Mouse (Mus musculus) lung, postnatal 4 days (tissue): ENCODE data around the gene Glis3.

Experiments used
- DNase-seq, 2 experiments: peaks; one replicate each; pipeline ENCODE4 v3.0.0; 2021

Glis3 gene

DNA sequence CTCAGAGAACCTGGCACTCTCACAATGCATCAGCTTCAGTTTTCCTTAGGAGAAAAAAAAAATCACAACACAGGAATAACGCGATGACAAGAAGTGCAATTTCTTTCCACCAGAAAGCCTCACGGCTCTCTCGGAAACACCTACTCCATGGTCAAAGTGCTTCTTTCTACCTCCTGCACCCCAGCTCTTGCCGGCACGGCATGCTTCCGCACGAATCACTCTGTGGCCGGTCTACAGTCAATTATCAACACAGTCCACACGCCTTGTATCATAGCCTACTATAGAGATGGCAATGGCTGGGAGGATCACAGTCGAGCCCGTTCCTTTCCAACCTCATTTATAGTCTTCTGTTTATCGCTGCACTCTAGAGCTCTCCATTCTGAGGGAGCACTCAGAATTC, 150.9 kb downstream of the Glis3 start:
- no peak for DNase-seq

DNA sequence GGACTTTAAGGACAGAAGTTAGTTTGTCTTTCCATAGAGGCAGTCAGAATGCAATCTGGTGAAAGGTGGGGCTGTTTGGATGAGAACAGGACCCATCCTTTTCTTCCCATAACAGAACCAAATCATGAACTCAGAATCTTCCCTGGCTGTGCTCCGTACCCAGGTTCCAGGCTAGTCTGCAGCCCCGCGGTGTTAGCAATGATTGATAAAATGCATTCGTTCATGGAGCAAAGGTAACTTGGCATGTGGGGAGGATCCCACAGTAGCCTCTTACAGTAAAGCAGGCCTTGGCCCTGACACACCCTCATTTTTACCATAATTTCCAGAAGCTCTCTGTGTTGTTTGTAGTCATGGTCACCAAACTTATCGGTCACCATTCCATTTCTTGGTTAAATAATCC, 152.4 kb downstream of the Glis3 start:
- DNase-seq = no peak

DNA sequence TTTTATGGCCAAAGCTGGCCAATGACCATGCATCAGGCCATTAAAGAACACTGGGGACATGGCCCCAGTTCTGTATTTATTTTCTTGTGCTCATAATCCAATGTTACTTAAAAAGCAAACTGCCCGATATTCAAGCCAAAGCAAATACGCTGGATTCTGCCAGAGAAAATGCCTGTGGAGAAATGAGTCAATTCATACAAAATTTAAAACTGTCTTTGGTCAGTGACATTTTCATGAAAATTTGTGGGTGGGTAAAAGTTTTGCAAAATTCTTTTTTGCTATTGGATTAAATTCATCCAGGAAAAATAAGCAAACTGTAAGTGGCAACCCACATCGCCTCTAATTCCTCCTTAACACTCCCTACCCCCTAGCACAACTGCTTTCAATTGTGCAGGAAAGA, 154.5 kb downstream of the Glis3 start:
- DNase-seq = no peak

DNA sequence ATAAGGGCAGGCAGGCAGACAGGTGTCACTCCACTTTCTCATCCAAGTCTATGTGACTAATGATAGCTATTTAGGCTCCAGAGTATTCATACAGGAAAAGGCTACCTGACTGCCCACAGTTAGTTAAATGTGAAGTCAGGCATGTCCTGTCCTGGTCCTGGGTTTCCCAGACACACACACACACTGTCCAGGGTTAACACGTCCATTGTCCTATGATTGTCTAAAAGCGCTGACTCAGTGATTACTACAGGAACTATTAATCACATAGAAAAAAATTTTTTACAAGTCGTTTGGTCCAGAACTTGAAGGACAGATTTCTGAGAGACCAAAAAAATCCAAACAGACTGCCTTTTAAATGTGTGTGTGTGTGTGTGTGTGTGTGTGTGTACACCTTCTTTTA, 157.6 kb downstream of the Glis3 start:
- DNase-seq = no peak

DNA sequence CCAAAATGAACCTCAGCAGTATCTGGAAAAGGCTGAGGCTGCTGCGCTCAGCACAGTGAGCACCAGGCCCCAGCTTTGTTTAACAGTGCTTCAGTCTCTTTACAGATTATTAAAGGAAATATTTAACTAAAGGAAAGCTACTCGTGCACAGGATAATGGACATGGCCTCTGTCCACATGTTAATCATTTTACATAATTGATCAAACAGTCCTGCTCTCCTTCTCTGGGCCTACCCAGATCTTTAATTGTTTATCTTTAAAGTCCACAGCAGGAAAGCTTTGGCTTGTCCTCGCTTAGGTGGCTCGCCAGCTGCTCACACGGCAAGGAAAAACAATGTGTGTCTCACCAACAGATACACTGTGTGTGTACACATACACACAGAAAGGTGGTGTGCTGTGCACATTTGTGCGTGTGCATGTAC, 159.1 kb downstream of the Glis3 start:
- no peak for DNase-seq

DNA sequence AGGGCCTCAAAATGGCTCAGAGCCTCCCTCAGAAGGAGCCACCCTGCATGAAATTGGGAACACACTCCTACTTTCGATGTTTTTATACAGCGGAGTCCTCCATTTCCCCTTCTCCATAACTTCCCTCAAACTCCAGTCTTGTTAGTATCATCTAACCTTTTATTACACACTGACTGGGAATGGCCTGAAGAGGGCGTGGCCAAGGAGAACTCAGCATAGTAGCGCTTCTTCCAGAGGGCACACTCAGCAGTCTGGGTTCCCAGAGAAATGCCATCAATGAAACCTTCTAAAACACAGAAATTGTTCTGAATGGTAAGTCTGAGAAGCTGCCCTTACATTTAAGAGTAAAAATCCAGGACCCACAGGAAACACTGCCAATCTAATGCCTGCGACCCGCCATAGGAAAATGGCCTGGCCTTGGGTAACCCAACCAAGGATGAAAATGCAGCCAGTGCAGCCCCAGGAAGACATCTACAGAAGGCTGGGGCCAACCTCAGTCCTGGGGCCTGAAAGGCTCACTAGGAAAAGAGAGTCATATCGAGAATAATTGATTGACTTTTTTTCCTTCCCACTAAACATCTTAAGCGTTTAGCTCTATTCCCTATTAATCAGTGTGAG, 159.6 kb downstream of the Glis3 start:
- DNase-seq = no peak

DNA sequence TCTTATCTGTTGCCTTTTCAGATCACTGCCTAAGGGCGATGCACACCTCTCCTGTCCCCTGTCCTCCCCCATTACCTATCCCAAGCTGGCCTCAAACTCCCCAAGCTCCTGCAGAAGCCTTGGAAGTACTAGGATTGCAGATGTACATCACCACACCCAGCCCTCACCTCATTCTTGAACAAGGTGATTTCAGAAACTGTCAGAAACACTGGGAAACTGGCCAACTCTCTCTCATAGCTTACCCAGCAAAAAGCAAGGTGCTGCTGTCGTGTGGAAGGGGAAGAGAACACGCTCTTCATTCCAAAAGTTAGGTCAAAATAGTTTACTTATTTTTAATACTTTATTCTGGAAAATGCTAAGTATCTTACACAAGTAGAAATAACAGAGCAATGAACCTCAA, 160.6 kb downstream of the Glis3 start:
- DNase-seq = no peak

DNA sequence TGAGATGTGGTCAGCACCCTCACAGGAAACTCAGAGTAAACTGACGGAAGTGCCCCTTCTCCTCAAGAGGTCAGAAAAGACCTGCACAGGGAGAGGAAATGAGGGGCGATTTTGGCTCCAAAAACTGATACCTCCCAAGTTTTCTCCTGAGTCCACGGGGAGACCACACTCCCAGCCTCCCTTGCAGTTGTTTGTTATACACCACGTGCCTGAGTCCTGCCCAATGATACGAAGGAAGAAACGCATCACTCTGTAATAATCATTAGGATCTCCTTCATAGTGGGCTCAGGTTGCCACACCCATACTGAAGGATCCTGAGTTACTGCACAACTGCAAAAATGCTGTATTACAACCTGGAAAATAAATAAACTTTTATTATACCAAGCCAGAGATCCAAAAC, 161.0 kb downstream of the Glis3 start:
- no peak for DNase-seq

DNA sequence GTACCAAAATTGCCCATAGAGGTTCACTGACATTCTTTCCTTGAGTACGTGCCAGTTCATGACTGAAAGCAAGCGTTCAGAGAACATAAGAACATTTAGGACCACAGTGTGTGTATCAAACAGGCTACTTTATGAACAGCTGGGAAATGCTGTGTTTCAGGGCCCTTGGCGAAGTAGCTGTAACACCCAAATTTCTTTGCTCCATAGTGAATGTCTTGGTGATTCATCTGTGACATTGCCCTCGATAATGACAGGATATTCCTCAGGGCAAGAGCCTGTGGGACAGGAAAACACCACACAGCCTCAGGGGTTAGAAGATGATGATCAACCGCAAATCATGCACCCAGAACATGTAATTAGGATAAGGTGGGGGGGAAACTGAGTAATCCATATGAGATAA, 161.6 kb downstream of the Glis3 start:
- DNase-seq = no peak

DNA sequence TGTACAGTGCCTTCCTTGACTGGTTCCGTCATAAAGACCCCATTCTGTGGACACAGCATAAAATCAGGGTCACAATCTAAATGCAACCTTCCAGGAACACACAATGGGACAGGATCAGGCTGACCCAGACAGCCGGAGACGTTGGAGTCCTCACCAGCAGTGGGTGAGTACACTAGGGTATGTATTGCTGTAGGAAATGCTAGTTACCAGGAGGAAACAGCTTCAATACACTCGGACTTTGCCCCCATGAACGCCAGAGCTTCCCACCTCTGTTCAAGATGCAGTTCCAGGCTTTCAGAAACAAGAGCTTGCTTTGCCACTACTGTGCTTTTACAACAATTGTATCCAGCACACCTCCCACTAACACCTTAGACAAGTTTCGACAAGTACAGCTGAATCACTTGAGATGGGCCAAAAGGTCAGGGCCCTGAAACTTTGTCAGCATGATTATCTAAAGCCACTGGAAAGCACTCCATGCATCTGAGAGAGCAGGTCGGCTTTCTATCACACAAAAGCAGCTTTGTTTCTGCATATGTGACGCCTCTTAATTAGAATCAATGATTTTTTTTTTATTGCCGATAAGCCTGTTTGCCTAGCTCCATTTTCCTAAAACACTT, 162.3 kb downstream of the Glis3 start:
- DNase-seq = no peak

DNA sequence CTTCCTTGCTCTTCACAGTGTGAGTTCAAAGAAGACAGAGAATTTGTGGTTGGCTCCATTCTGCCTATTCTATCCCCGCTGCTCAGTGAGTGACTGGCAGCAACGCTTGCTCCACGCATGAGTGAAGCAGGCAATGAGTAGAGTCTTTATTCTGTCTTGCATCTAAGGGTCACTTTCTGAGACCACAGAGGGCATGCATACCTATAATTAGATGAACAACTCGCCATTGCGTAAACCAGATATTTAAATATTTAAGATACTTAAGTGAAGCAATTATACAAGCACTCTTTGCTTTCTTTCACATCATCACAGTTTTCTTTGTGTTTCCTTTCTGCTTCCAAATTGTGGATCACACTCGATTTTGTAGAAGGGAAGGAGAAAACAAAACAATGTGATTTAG, 163.4 kb downstream of the Glis3 start:
- DNase-seq = no peak

DNA sequence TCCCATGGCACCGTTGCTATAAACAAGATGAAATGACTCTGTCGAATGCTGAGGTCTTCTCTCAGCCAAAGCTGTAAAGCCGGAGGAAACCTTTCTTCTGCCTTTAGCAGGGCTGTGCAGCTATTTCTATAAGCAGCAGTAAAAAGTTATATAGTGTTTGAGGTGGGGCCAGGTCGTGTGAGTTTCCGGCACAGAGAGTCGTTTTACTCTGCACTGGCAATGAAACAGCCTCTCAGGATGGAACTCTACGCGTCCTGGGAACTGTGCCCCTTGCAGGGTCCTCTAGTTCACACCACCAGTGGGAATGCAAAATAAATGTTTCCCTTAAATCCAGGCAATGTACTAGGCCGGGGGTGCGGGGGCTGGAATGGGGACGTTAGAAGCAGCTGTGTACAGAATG, 167.4 kb downstream of the Glis3 start:
- DNase-seq = no peak

DNA sequence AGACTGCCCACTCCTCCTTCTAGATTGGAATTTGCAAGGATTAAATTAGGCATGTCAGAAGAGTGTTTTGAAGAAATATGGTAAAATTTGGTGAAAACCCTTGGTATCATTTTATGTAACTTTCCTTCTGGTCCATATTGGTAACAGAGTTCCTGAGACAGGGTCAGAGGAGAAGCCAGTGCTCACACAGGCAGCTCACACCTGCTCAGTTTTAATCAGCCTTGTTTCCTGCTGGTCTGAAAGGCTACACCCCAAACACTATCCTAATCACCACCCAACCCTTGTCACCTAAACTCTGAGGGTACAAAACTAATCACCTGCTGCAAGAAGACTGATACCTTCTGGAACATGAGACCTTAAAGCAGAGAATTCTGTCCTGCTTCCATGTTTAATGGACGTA, 168.0 kb downstream of the Glis3 start:
- no peak for DNase-seq

DNA sequence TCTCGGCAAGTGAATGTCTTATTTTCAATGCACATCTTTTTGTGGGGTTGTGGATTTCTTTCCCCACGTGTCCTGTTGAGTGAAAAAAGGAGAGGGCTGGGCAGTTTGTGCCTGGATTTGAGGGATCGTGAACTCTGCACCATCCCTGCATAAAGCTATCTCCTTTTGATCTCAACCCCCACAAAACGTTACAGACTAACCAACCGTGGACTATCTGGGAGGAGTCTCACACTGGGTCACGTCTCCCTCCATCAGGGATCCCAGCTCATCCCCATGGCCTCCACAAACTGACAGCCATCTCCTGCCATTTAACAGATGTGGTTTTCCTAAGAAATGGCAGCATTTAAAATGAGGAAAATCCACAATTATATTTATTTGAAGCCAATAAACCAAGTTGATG, 174.5 kb downstream of the Glis3 start:
- DNase-seq = no peak

DNA sequence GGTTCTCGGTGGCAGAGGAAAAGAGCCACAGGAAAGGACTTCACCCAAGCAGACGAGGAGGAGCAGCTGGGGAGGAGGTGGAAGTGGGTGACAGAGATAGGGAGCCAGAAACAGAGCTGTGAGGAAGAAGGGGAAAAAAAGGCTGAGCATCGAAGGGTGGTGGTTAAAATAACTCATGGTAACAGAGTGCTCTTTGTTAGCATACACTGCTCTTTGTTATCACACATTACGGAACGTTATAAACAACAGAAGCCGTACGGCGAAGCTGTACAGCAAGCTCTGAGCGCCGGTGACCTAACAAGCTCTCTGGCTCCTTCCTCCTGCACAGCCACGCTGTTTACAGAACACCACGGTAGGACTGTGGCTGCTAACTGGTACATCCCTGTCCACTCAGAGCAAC, 176.9 kb downstream of the Glis3 start:
- no peak for DNase-seq

DNA sequence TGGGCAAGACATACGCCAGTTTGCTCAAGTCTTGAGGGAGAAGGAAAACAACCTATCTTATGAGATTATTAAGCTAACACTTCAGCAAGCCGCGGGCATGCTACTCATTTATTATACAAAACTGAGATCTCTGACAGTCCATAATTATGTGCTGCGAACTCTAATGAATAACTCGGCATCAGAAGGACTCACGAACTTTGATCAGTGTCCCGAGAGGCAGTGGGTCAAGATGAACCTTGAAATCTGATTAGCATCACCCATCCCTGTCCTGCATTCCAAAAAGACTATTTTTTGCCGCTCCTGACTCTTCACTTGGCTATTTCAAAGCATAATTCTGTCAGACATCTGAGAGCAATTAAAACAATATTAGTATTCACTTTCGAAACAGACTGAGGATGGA, 178.9 kb downstream of the Glis3 start:
- no peak for DNase-seq

DNA sequence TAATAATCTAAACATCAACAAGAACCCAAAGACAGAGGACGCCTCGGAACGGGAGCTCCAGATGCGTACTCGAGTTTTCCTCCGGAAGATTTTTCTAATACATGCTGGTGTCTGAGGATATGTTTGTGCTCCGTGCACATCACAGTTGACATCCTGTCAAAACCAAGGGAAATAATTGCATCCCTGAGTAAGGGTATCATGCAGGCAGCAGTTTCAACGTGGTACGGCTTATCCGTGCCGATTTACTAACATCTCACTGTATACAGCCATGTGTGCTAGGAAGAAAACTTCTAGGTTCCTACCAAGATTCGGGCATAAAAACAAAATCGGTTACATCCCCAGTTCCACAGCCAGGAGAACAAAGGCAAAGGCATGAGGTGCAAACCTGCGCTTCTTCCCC, 179.4 kb downstream of the Glis3 start:
- no peak for DNase-seq

DNA sequence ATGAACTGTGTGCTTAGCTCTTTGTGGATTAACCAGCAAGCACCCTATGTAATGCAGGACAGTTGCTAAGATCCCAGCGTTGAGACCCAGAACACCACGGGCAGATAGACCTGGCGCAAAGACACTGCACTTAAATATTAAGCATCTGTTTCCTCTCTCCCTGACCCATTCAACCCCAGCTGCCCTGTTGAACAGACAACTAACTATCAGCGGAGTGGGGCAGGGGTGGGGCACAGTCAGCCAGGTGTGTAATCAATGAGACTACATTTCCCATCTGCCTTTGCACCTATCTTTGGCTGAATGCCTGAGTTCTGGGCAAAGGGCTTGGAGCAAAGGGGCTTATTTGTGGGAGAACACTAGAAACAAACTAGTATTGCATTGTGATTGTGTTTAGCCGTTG, 180.1 kb downstream of the Glis3 start:
- no peak for DNase-seq

DNA sequence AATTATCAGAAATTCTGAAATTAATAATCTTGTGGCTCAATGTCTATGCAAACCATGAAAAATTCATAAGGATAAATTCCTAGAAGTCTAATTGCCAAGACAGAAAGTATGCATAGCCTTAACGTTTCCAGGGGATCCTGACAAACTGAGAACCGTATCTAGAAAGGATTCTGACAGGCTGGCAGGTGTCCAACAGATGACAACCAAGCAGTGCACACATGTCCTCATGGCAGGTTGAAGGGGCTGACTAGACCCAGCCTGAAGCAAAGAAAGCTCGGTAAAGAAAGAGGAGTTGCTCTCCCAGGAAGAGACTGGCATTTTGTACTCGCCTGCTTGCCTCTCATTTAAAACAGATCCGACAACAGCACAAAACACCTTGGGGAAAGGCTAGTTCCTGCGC, 184.0 kb downstream of the Glis3 start:
- no peak for DNase-seq

DNA sequence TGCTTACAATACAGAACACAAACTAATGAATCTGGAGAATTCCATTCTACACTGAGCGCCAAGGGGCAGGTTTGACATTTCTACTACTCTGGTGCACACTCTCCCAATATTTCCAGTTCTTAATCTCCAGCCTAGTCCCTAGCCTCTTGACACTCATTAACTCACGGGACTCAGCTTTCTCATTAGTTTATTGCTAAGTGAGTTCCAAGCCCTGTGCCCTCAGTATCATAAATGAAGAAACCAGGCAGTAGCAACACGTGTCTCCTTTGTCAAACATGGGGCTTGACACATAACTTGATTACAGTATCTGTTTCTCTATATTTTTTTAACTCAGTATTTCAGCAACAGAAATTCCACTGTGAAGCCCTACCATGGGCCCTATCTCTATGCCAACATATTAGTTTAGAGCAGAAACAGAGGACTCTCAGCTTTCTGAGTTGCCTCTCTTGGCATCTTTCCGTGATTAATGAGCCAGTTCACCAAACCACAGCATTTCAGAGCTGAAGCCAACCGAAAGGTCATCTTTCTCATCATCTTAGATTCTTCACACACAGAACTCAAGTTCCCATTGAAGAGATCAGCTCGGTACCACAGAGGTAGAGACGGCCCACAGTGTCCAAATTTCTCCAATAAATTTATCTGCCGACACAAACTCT, 186.1 kb downstream of the Glis3 start:
- DNase-seq = no peak

DNA sequence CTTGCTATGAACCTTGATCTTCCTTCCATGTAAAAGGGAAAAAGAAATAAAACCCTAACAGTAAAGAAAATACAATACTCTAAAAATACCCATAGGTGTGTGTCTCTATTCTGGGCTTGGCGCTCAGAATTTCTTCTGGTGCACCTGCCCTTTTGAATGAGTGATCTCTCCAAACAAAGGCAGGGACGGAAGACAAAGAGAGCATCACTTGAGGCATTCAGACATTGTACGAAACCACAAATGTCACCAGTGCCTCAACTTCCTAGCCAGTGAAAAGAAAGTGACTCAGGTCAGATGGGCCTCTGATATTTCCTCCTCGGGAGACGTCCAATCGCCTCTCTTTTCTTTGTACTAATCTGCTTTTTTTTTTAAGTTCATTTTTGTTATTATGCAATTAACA, 201.8 kb downstream of the Glis3 start:
- no peak for DNase-seq

DNA sequence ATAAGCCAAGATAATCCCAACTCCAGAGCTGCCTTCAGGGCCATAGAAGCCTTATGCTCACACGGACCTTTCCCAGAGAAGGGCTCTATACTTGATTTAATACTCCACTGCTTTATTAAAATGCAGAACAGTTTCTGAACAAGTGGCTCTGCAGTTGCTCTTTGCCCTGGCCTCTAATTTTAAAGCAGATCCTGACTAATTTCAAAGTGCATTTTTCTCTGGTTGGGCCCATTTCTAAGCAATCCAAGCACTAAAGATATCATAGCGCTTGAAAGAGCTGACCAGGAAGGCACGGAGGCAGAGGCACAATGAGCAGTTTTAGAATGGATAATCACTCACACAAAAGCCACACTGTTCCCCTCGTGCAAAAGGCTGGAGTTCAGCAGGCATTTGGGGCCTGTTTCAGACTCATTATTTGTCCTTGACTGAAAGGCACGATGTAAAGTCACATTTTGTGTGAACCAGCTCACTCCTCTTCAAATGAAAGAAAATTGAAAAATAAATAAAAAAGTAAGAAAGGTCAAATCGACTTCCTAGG, 202.5 kb downstream of the Glis3 start:
- DNase-seq = no peak

DNA sequence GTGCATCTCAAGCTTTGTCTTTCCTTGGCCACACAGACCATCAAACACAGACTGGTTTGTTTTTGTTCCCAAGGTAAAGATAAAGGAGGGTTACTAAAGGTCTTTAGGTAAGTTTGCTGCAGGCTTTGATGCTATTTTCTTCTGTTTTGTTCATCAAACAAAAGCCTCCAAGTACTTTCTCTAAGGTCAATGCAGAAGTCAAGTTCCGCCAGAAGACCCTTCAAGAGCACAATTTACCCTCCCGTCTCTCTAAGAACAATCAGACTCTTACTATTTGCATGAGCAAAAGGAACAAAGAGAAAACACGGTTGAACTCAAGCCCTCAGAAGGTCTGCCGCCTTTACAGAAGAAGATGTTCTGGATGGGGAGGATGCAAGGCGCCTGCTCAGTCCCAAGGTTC, 206.3 kb downstream of the Glis3 start:
- DNase-seq = no peak

DNA sequence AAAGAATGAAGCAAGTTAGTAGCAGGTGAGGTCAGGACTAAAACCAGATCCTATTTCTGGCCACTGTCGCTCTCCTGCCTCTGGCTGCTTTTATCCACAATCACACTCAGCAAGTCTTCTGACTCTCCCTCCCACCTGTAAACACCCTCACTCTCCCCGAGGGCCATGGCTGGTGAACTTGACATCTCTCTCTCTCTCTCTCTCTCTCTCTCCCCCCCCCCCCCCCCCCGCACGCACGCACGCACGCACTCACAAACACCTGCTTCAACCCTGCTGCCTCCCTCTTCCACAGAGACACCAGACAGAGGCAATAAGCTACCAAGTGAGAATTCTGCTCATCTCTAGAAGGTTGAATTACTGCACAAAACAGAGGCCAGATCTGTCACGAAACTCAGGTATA, 208.7 kb downstream of the Glis3 start:
- DNase-seq = no peak

DNA sequence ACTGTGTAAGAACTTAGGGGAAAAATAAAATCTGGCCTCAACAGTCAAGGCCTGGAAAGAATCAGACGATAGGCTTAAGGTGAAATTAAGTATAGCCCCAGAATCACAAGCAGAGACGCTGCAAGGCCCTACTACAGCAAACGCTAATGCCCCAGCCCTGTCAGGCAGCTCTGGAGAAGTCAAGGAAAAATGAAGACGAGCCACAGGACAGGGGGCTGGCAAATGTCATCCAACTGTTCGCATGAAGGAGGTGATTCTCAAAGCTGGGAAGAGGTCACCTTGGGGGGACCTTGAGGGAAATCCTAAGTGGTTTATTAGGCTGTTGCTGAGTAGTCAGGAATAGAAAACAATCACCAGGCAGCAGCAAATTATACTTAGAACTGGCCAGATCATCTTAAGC, 214.1 kb downstream of the Glis3 start:
- no peak for DNase-seq
